Mouse (Mus musculus) stomach, postnatal 0 days (tissue): Measurements from ENCODE around the gene Ston2. TPM values are rescaled to one million over a fixed set of nuclear protein-coding genes. Genes with fewer than 3 reads are reported as not detected.

Experiments used
- ATAC-seq: fragments of 200-750 bp; cut with Nextera tagmentation; 2 replicates; pipeline ENCODE4 v1.8.0; 2017; ENCODE audit not compliant: low FRiP score, low TSS enrichment
- DNase-seq: peaks from one replicate; pipeline ENCODE4 v3.0.0-alpha.2; 2016; ENCODE audit warnings: low spot score
- H3K27ac ChIP-seq: fragments of 300-500 bp; sonication (generic); replicated peaks from 2 replicates; pipeline ENCODE4 v1.5.1; 2014; ENCODE audit warnings: mild to moderate bottlenecking, control low read depth
- H3K27me3 ChIP-seq: fragments of 300-500 bp; sonication (generic); 2 replicates; pipeline ENCODE4 v1.6.1; 2014; ENCODE audit warnings: low read length; ENCODE audit not compliant: control insufficient read depth, insufficient read depth
- H3K36me3 ChIP-seq: fragments of 300-500 bp; sonication (generic); 2 replicates; pipeline ENCODE4 v1.6.1; 2014; ENCODE audit warnings: low read length, mixed read lengths; ENCODE audit not compliant: control insufficient read depth, insufficient read depth
- H3K4me1 ChIP-seq: fragments of 300-500 bp; sonication (generic); replicated peaks from 2 replicates; pipeline ENCODE4 v1.6.1; 2014; ENCODE audit warnings: antibody characterized with exemption; ENCODE audit not compliant: control insufficient read depth, insufficient read depth
- H3K4me2 ChIP-seq: fragments of 300-500 bp; sonication (generic); replicated peaks from 2 replicates; pipeline ENCODE4 v1.6.1; 2014; ENCODE audit warnings: low read depth, mild to moderate bottlenecking, control low read depth, moderate library complexity
- H3K4me3 ChIP-seq: fragments of 300-500 bp; sonication (generic); 2 replicates; pipeline ENCODE4 v1.5.1; 2014; ENCODE audit warnings: low read depth, low read length, control low read depth
- H3K9ac ChIP-seq: fragments of 300-500 bp; sonication (generic); 2 replicates; pipeline ENCODE4 v1.6.1; 2014; ENCODE audit warnings: mild to moderate bottlenecking, low read length, control low read depth, mixed read lengths
- H3K9me3 ChIP-seq: fragments of 300-500 bp; sonication (generic); 2 replicates; pipeline ENCODE4 v1.6.1; 2016; ENCODE audit warnings: low read length; ENCODE audit not compliant: control insufficient read depth
- CTCF ChIP-seq: IDR thresholded peaks from 2 replicates; pipeline ENCODE4 v1.5.1; 2016; ENCODE audit warnings: antibody characterized with exemption, low read depth, mild to moderate bottlenecking, moderate library complexity
- EP300 ChIP-seq: optimal IDR thresholded peaks from 2 replicates; pipeline ENCODE3; 2016; ENCODE audit warnings: antibody characterized with exemption
- WGBS: fragments of 180-500 bp; shearing (Covaris S2); extraction: QIAGEN DNeasy Blood & Tissue Kit; methylation state at CpG from one replicate; pipeline ENCODE4 v1.1.7; 2014; 5-methylcytosine and 5-hydroxymethylcytosine counted together
- polyA plus RNA-seq: library from polyadenylated mRNA; unstranded; fragments of >200 nt; fragmentation: Nextera tagmentation; extraction: Ambion mirVana; gene quantifications from 2 replicates; pipeline ENCODE4 v1.2.1, GENCODE M21; 2015

Gene Ston2
- polyA plus RNA-seq, 1 experiment from 2014 or later: 5.5 TPM

DNA sequence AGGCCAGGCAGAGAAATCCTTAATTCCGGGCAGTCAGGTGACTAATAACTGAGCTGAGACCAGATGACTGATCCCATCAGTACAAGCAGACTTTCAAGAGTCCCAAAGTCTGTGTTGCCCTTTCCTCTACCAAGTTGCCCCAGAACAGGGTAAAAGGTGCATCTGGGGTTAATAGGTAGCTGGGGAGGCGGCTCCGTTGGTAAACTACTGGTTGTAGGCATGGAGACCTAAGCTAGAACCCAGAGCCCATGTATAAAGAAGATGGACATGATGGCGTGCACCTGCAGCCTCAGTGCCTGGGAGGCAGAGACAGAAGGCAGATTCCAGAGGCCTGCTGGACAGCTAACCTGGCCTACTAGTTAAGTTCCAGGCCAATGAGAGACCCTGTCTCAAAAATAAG, 30.5 kb upstream of the Ston2 start:
- ATAC-seq: no peak
- no peaks in the 10 kb centered on the region for H3K9me3 ChIP-seq
- WGBS: 84% methylated on average over 4 of the region's 4 CpGs

DNA sequence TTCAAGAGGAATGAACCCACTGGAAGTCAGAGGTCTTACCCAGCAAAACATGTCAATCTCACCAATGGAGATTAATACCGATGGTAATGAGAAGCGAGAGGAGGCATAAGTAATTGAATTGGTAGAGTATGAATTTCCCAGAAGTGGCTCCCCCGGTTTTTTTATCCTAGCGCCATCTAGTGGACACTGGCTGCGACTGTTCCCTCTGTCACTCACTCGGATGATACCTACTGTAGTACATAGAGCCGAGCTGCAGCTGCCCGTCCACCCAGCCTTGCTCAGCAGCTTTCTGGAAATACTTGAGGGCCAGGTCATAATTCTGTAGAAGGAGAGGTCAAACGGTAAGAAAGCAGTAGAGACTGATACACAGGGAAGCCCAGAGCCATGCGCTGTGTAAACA, 27.8 kb upstream of the Ston2 start:
- Histone ChIP-seq H3K4me2 (no peak overlapping the region), H3K27ac (no peak overlapping the region), H3K4me3 (no peak overlapping the region), H3K9me3 (no peaks in the 10 kb centered on the region), H3K36me3 (peaks cover 40% of the 10 kb centered on the region), H3K4me1 (no peaks in the 10 kb centered on the region), H3K9ac (no peak overlapping the region), H3K27me3 (no peaks in the 10 kb centered on the region)
- DNase-seq: peak; percentile 68
- peak; percentile 71 for ATAC-seq
- 26% methylated on average over 10 of the region's 10 CpGs for WGBS
- no peak for TF ChIP-seq EP300
- TF ChIP-seq CTCF: peak; percentile 80

More for the DNA sequence above, 30.5 kb upstream of the Ston2 start:
- Histone ChIP-seq H3K4me1 (no peaks in the 10 kb centered on the region), H3K4me3 (no peak overlapping the region), H3K27me3 (no peaks in the 10 kb centered on the region), H3K4me2 (no peak overlapping the region), H3K27ac (no peak overlapping the region), H3K9ac (no peak overlapping the region), H3K36me3 (peaks cover 42% of the 10 kb centered on the region)
- DNase-seq: no peak
- no peak for TF ChIP-seq EP300
- no peak for TF ChIP-seq CTCF

DNA sequence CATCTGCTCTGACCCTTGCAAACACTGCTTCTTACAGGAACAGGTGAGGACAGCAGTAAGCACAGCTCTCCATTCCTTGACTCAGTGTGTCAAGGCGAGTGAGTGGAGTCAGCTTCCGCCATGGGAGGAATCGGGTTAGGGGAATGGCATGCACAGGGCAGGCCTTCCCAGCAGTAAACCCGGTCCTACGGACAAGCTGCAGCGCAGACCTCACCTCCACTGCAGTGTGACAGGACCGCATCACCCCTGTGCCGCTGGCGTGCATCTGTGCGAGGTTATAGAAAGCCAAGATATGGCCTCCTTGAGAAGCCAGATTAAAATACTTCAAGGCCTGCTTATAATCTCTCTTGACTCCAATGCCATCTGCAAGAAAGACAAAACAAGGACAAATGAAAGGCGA, 27.4 kb upstream of the Ston2 start:
- no peak overlapping the region for H3K4me2 ChIP-seq
- no peak overlapping the region for H3K9ac ChIP-seq
- DNase-seq (no peak), ATAC-seq (peak; percentile 33; the same call in 1 of the 2 replicates)
- peaks cover 43% of the 10 kb centered on the region for H3K36me3 ChIP-seq
- no peaks in the 10 kb centered on the region for H3K4me1 ChIP-seq
- H3K9me3 ChIP-seq: no peaks in the 10 kb centered on the region
- TF ChIP-seq EP300: no peak
- TF ChIP-seq CTCF: no peak
- 96% methylated on average over 11 of the region's 11 CpGs for WGBS
- no peak overlapping the region for H3K27ac ChIP-seq
- H3K27me3 ChIP-seq: no peaks in the 10 kb centered on the region
- H3K4me3 ChIP-seq: no peak overlapping the region

GRCm38 (mm10) chr12:91808911-91809310, 20.7 kb upstream of the Ston2 start:
- H3K9me3 ChIP-seq: no peaks in the 10 kb centered on the region

GRCm38 (mm10) chr12:91807761-91808160, 19.6 kb upstream of the Ston2 start:
- ATAC-seq (no peak), DNase-seq (no peak)
- no peak overlapping the region for H3K4me2 ChIP-seq
- no peaks in the 10 kb centered on the region for H3K27me3 ChIP-seq
- peaks cover 18% of the 10 kb centered on the region for H3K36me3 ChIP-seq
- no peak overlapping the region for H3K4me3 ChIP-seq
- WGBS: 81% methylated on average over 6 of the region's 6 CpGs
- no peaks in the 10 kb centered on the region for H3K9me3 ChIP-seq
- no peak overlapping the region for H3K9ac ChIP-seq
- no peak overlapping the region for H3K27ac ChIP-seq
- H3K4me1 ChIP-seq: no peaks in the 10 kb centered on the region
- TF ChIP-seq CTCF: no peak
- TF ChIP-seq EP300: no peak

More at GRCm38 (mm10) chr12:91808911-91809310, 20.7 kb upstream of the Ston2 start:
- no peak overlapping the region for H3K4me2 ChIP-seq
- no peak overlapping the region for H3K9ac ChIP-seq
- TF ChIP-seq CTCF (no peak), EP300 (no peak)
- no peak overlapping the region for H3K27ac ChIP-seq
- 89% methylated on average over 8 of the region's 8 CpGs for WGBS
- H3K27me3 ChIP-seq: no peaks in the 10 kb centered on the region
- DNase-seq (no peak), ATAC-seq (no peak)
- no peaks in the 10 kb centered on the region for H3K4me1 ChIP-seq
- H3K4me3 ChIP-seq: no peak overlapping the region
- H3K36me3 ChIP-seq: peaks cover 26% of the 10 kb centered on the region

- no peak for DNase-seq
- no peak overlapping the region for H3K27ac ChIP-seq
- H3K9me3 ChIP-seq: no peaks in the 10 kb centered on the region
- no peak overlapping the region for H3K9ac ChIP-seq
- peaks cover 16% of the 10 kb centered on the region for H3K36me3 ChIP-seq
- no peak overlapping the region for H3K4me2 ChIP-seq
- no peaks in the 10 kb centered on the region for H3K27me3 ChIP-seq
- no peak for ATAC-seq
- no peak overlapping the region for H3K4me3 ChIP-seq
- no peaks in the 10 kb centered on the region for H3K4me1 ChIP-seq
- 85% methylated on average over 11 of the region's 11 CpGs for WGBS
- TF ChIP-seq CTCF: no peak
- TF ChIP-seq EP300: no peak
These were observed 18.9 kb upstream of the Ston2 start for GRCm38 (mm10) chr12:91807095-91807494.
